Mouse (Mus musculus) neural tube, embryonic 13.5 days (tissue): ENCODE measurements around the gene 5031439G07Rik. TPM values are rescaled to one million over a fixed set of nuclear protein-coding genes. Genes with fewer than 3 reads are reported as not detected.
"Not testable (repeated sequence)": the region's sequence is repeated elsewhere in the genome, so short reads cannot be mapped to it uniquely, and the experiment has no call there.

Source experiments
- ATAC-seq: fragments of 200-750 bp; cut with Nextera tagmentation; 2 replicates; pipeline ENCODE4 v1.8.0; 2017; ENCODE audit warnings: low read depth, mild to moderate bottlenecking, moderate TSS enrichment, moderate library complexity
- H3K27ac ChIP-seq: fragments of 300-500 bp; sonication (generic); replicated peaks from 2 replicates; pipeline ENCODE4 v1.5.1; 2015; ENCODE audit warnings: moderate library complexity, mild to moderate bottlenecking, inconsistent platforms
- H3K27me3 ChIP-seq: fragments of 300-500 bp; sonication (generic); 2 replicates; pipeline ENCODE4 v1.6.1; 2015; ENCODE audit warnings: mild to moderate bottlenecking, inconsistent platforms
- H3K36me3 ChIP-seq: fragments of 300-500 bp; sonication (generic); 2 replicates; pipeline ENCODE4 v1.6.1; 2015; ENCODE audit warnings: mild to moderate bottlenecking, inconsistent platforms
- H3K4me1 ChIP-seq: fragments of 300-500 bp; sonication (generic); replicated peaks from 2 replicates; pipeline ENCODE4 v1.6.1; 2015; ENCODE audit warnings: inconsistent platforms
- H3K4me2 ChIP-seq: fragments of 300-500 bp; sonication (generic); 2 replicates; pipeline ENCODE4 v1.6.1; 2015; ENCODE audit warnings: inconsistent platforms, mild to moderate bottlenecking, moderate library complexity
- H3K4me3 ChIP-seq: fragments of 300-500 bp; sonication (generic); 2 replicates; pipeline ENCODE4 v1.5.1; 2015; ENCODE audit warnings: mild to moderate bottlenecking, inconsistent platforms
- H3K9ac ChIP-seq: fragments of 300-500 bp; sonication (generic); 2 replicates; pipeline ENCODE4 v1.6.1; 2015; ENCODE audit warnings: moderate library complexity, mild to moderate bottlenecking, inconsistent platforms
- H3K9me3 ChIP-seq: fragments of 300-500 bp; sonication (generic); 2 replicates; pipeline ENCODE4 v1.6.1; 2016; ENCODE audit warnings: inconsistent platforms
- WGBS: fragments of 180-500 bp; shearing (Covaris S2); methylation state at CpG from one replicate; pipeline ENCODE4 v1.1.7; 2015; 5-methylcytosine and 5-hydroxymethylcytosine counted together
- microRNA-seq: library from miRNA; unstranded; fragments of <30 nt; microRNA quantifications from one replicate; pipeline ENCODE4, GENCODE M21; 2016
- polyA plus RNA-seq: library from polyadenylated mRNA; unstranded; fragments of >200 nt; fragmentation: Nextera tagmentation; extraction: Ambion mirVana; gene quantifications from 2 replicates; pipeline ENCODE4 v1.2.1, GENCODE M21; 2015

The 5031439G07Rik gene
- polyA plus RNA-seq, 1 experiment from 2014 or later, result 18.8 TPM

DNA sequence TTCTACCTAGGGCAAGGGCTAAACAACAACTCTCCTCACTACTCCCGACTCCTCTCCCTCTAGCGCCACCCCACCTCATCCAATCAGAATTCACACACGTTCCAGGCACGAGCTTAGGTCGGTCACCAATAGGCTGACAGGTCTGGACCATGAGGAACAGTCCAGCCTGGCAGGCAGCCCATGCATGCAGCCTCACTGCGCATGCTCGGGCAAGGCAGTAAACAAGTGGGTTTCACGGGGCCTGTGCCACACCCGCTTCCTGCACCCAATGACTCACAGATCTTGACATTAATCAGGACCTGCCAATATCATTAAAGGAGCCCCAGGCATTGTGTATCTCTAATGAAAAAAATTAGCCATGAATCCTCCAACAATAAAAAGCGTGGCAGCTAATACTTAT lies 92.1 kb downstream of the 5031439G07Rik start:
- H3K27ac ChIP-seq, H3K4me3 ChIP-seq, H3K9me3 ChIP-seq, H3K4me2 ChIP-seq, H3K27me3 ChIP-seq, H3K9ac ChIP-seq, H3K36me3 ChIP-seq, ATAC-seq: not testable (repeated sequence)
- 73% methylated on average over 10 of the region's 10 CpGs for WGBS
- peaks cover 23% of the 10 kb centered on the region for H3K4me1 ChIP-seq

Small RNA genes within 50 kb of the gene (microRNA-seq; reads per million reads assigned to microRNA genes)
- gene Mir1249, result 16.0 reads per million, percentile 32 among the genes with 10 or more reads in this experiment

Other genes starting within 250 kb of the 5031439G07Rik start
- 11.5 and 12.6 TPM in 2 replicates for gene Phf21b, start 132.5 kb downstream of the 5031439G07Rik start, polyA plus RNA-seq
- 0.87 and 0.88 TPM in 2 replicates for gene Gm29666, start 68.5 kb downstream of the 5031439G07Rik start, polyA plus RNA-seq
- gene Nup50, start 65.1 kb downstream of the 5031439G07Rik start, polyA plus RNA-seq, result 27.4 and 30.7 TPM in 2 replicates
- 0.59 and 0.65 TPM in 2 replicates for gene Upk3a, start 28.6 kb upstream of the 5031439G07Rik start, polyA plus RNA-seq
- 25.6 and 28.2 TPM in 2 replicates for gene Fam118a, start 40.4 kb upstream of the 5031439G07Rik start, polyA plus RNA-seq
- gene Smc1b, start 143.4 kb upstream of the 5031439G07Rik start, polyA plus RNA-seq, result not detected in 2 replicates
- gene Ribc2, start 143.5 kb upstream of the 5031439G07Rik start, polyA plus RNA-seq, result 0.34 and 0.57 TPM in 2 replicates
- 71.0 and 77.0 TPM in 2 replicates for gene Fbln1, start 217.4 kb upstream of the 5031439G07Rik start, polyA plus RNA-seq